19 mouse cellular contexts compared by ENCODE assay signal in genomic region chr11:104667399-104667798, GRCm38 (mm10). TPM values are rescaled to one million over a fixed set of nuclear protein-coding genes. Genes with fewer than 3 reads are reported as not detected.
DNase-seq lines count a peak whose midpoint lies in the region; ATAC-seq and TF ChIP-seq lines count a peak whose summit lies in the region.
"Had no signal": no experiment of that assay in that cellular context is flagged by ENCODE, and none has a peak within 500 bp of the region (broad histone marks: within the 10 kb centered on the region; RNA-seq: fewer than 3 reads in every experiment).

No protein-coding gene starts in this region.

- in situ Hi-C loops in CH12.LX (cut with MboI; ENCODE audit: low pct_ligation_motif_present, low pct_unique_long_range_greater_than_20kb, low sequenced_read_pairs) = no loop called here

- H3K36me3 ChIP-seq in CH12.LX (replicated peaks in 1 of 2; ENCODE audit: control insufficient read depth in 1 of 2, insufficient read depth in 1 of 2, low read length in 1 of 2) = peaks cover 0 to 46% of the 10 kb centered on the region in 2 experiments
- H3K36me3 ChIP-seq in forebrain, embryonic 15.5 days = no peaks in the 10 kb centered on the region
- H3K36me3 ChIP-seq: hindbrain, embryonic 13.5 days; liver, embryonic 15.5 days had no signal

- H3K4me3 ChIP-seq in CH12.LX (replicated peaks in 1 of 3; ENCODE audit: low read depth in 2 of 3, low read length in 2 of 3, poor library complexity in 1 of 3) = no peak overlapping the region
- H3K4me3 ChIP-seq in forebrain, embryonic 15.5 days = no peak overlapping the region
- H3K4me3 ChIP-seq: hindbrain, embryonic 13.5 days; liver, embryonic 15.5 days had no signal

- no peaks in the 10 kb centered on the region for H3K27me3 ChIP-seq in CH12.LX (replicated peaks)
- no peaks in the 10 kb centered on the region for H3K27me3 ChIP-seq in forebrain, embryonic 15.5 days
- H3K27me3 ChIP-seq: hindbrain, embryonic 13.5 days; liver, embryonic 15.5 days had no signal

- ATAC-seq in megakaryocyte, adult 5-6 weeks (ENCODE audit: poor library complexity, severe bottlenecking) = peak; percentile 69
- no peak for ATAC-seq in forebrain, embryonic 15.5 days (replicated peaks)

- dilution Hi-C loops in CH12.LX (cut with MboI; ENCODE audit: extremely low pct_ligation_motif_present, extremely low pct_unique_long_range_greater_than_20kb, low sequenced_read_pairs) = no loop called here

- intact Hi-C loops in heart, postnatal 25 days (cut with DNase I) = no loop called here

- 80% methylated on average over 5 of the region's 5 CpGs for WGBS in forebrain, embryonic 15.5 days

- peak; percentile 71 for DNase-seq in heart, adult 11 months
- no peak for DNase-seq in heart, postnatal 25 days (ENCODE audit: low spot score)
- DNase-seq in CH12.LX (ENCODE audit: extremely low read depth) = peak; percentile 42
- peak; percentile 65 for DNase-seq in thymus, postnatal 14 days
- DNase-seq in cerebellum, adult 9-10 months = no peak
- DNase-seq in urinary bladder, postnatal 25 days (ENCODE audit: low spot score) = no peak
- DNase-seq: cerebellum, adult 11-12 months; embryo, embryonic 11 days; gastrocnemius, postnatal 36 days; kidney, adult 11 months; kidney, postnatal 36 days; right cerebral cortex, postnatal 14 days had no signal

- no peak for TF ChIP-seq CTCF in CH12.LX (conservative IDR thresholded peaks at IDR 0.05 in 1 of 2, IDR thresholded peaks at IDR 0.05 in 1 of 2; ENCODE audit: low read depth in 2 of 2, low read length in 2 of 2)

- TF ChIP-seq EP300 in CH12.LX (IDR thresholded peaks at IDR 0.05; ENCODE audit: low read length) = no peak

- no peak overlapping the region for H3K27ac ChIP-seq in CH12.LX (ENCODE audit: insufficient read depth, low read depth)
- no peak overlapping the region for H3K27ac ChIP-seq in forebrain, embryonic 15.5 days (replicated peaks)
- H3K27ac ChIP-seq: hindbrain, embryonic 13.5 days; liver, embryonic 15.5 days had no signal

- no peaks in the 10 kb centered on the region for H3K79me2 ChIP-seq in CH12.LX (replicated peaks; ENCODE audit: control insufficient read depth, extremely low read depth, insufficient read depth, poor library complexity, severe bottlenecking)

- no peak for TF ChIP-seq POLR2A in CH12.LX (IDR thresholded peaks at IDR 0.05; ENCODE audit: low read depth, low read length)

- H3K4me1 ChIP-seq in CH12.LX (ENCODE audit: control insufficient read depth in 1 of 2, insufficient read depth in 2 of 2) = peaks cover 3 to 28% of the 10 kb centered on the region in 2 experiments; a peak in 2 of 4 replicates
- no peaks in the 10 kb centered on the region for H3K4me1 ChIP-seq in forebrain, embryonic 15.5 days
- H3K4me1 ChIP-seq: hindbrain, embryonic 13.5 days; liver, embryonic 15.5 days had no signal

- H3K9me3 ChIP-seq in CH12.LX (replicated peaks; ENCODE audit: low read length) = no peaks in the 10 kb centered on the region
- no peaks in the 10 kb centered on the region for H3K9me3 ChIP-seq in forebrain, embryonic 15.5 days
- H3K9me3 ChIP-seq: hindbrain, embryonic 13.5 days; liver, embryonic 15.5 days had no signal

- H3K9ac ChIP-seq in CH12.LX (ENCODE audit: insufficient read depth, low read depth) = no peak overlapping the region
- H3K9ac ChIP-seq in forebrain, embryonic 15.5 days (replicated peaks) = no peak overlapping the region
- H3K9ac ChIP-seq: hindbrain, embryonic 13.5 days; liver, embryonic 15.5 days had no signal

- H3K4me2 ChIP-seq in CH12.LX (ENCODE audit: insufficient read depth, low read depth, poor library complexity, severe bottlenecking) = no peak overlapping the region
- H3K4me2 ChIP-seq in forebrain, embryonic 15.5 days (replicated peaks) = no peak overlapping the region
- H3K4me2 ChIP-seq: hindbrain, embryonic 13.5 days; liver, embryonic 15.5 days had no signal

- TF ChIP-seq RAD21 in CH12.LX (IDR thresholded peaks at IDR 0.05; ENCODE audit: low read depth, low read length) = no peak

TF ChIP-seq in CH12.LX, 34 proteins besides CTCF, POLR2A, EP300 and RAD21:
- TF ChIP-seq RCOR1 (conservative IDR thresholded peaks at IDR 0.05; ENCODE audit: low read depth, low read length) (no peak), MYC (IDR thresholded peaks at IDR 0.05; ENCODE audit: low read depth, low read length) (no peak), GABPA (IDR thresholded peaks at IDR 0.05; ENCODE audit: insufficient replicate concordance, low read depth, low read length) (no peak), MEF2A (IDR thresholded peaks at IDR 0.05; ENCODE audit: borderline replicate concordance, low read depth, low read length) (no peak), ZKSCAN1 (IDR thresholded peaks at IDR 0.05; ENCODE audit: borderline replicate concordance, low read depth, low read length) (no peak), HCFC1 (IDR thresholded peaks at IDR 0.05; ENCODE audit: low read depth, low read length) (no peak), JUND (conservative IDR thresholded peaks at IDR 0.05; ENCODE audit: low read depth, low read length) (no peak), POLR2AphosphoS2 (IDR thresholded peaks at IDR 0.05; ENCODE audit: low read depth, low read length) (no peak), SMC3 (IDR thresholded peaks at IDR 0.05; ENCODE audit: low read depth, low read length) (no peak), UBTF (IDR thresholded peaks at IDR 0.05; ENCODE audit: low read depth, low read length) (no peak)

RNA-seq across cellular contexts. Expression of gene Gm11639, which starts 18.1 kb away (rescaled TPM):
- total RNA-seq in heart, postnatal 25 days (2021) = under 1 TPM; 0.03 TPM
- 0.21 and 0.29 TPM in 2 replicates for total RNA-seq in CH12.LX (2012; rRNA removed)
- 0.26 and 0.32 TPM in 2 replicates for total RNA-seq in CH12.LX (2014; rRNA removed)
- polyA plus RNA-seq in CH12.LX (2012; ENCODE audit: insufficient read length, low read depth) = 0.67 and 0.79 TPM in 2 replicates
- total RNA-seq in megakaryocyte, adult 5-6 weeks (2015) = not detected in 2 replicates
- total RNA-seq in megakaryocyte, adult 5-6 weeks (2017) = not detected in 2 replicates
- 0.01 and 0.18 TPM in 2 replicates for polyA plus RNA-seq in forebrain, embryonic 15.5 days (2015; fragmentation: Nextera tagmentation; extraction: Ambion mirVana)
- total RNA-seq: gastrocnemius, postnatal 36 days; MEL had no signal
- polyA plus RNA-seq: heart, embryonic 14.5 days; limb, embryonic 11.5 days had no signal

RNA-seq across cellular contexts. Expression of gene Itgb3, which starts 59.6 kb away (rescaled TPM):
- 1 to 10 TPM; 3.1 to 3.8 TPM for total RNA-seq in heart, postnatal 25 days (2021)
- total RNA-seq in CH12.LX (2012; rRNA removed) (1.8 and 3.0 TPM in 2 replicates), CH12.LX (2014; rRNA removed) (2.9 and 3.2 TPM in 2 replicates)
- 9.5 and 11.0 TPM in 2 replicates for polyA plus RNA-seq in CH12.LX (2012; ENCODE audit: insufficient read length, low read depth)
- 7.1 and 8.6 TPM in 2 replicates for total RNA-seq in megakaryocyte, adult 5-6 weeks (2015)
- total RNA-seq in megakaryocyte, adult 5-6 weeks (2017) = 20.6 and 23.8 TPM in 2 replicates
- polyA plus RNA-seq in forebrain, embryonic 15.5 days (2015; fragmentation: Nextera tagmentation; extraction: Ambion mirVana) = 0.60 and 0.61 TPM in 2 replicates

Comparison
In these comparisons a context has a peak if more than half of its experiments do, and no peak if none do; other contexts are left out.
1. DNase-seq: peak in heart, adult 11 months (single experiment), CH12.LX (single experiment) and thymus, postnatal 14 days (single experiment); none in heart, postnatal 25 days (single experiment), cerebellum, adult 9-10 months (single experiment) and urinary bladder, postnatal 25 days (single experiment).